Mouse (Mus musculus) ES-Bruce4 (cell line): ENCODE measurements around the gene Herpud2. TPM values are rescaled to one million over a fixed set of nuclear protein-coding genes. Genes with fewer than 3 reads are reported as not detected.

Experiments used
- H3K27ac ChIP-seq: 2 replicates; pipeline ENCODE4 v1.5.1; 2012; ENCODE audit warnings: low read length, inconsistent platforms; ENCODE audit not compliant: insufficient read depth
- H3K27me3 ChIP-seq: 2 replicates; pipeline ENCODE4 v1.6.1; 2012; ENCODE audit warnings: mild to moderate bottlenecking, low read length, inconsistent platforms; ENCODE audit not compliant: control insufficient read depth, poor library complexity, insufficient read depth, severe bottlenecking
- H3K36me3 ChIP-seq: 2 replicates; pipeline ENCODE4 v1.6.1; 2012; ENCODE audit warnings: inconsistent platforms, mild to moderate bottlenecking, low read length, moderate library complexity; ENCODE audit not compliant: control insufficient read depth, poor library complexity, insufficient read depth, severe bottlenecking
- H3K4me1 ChIP-seq: one replicate; pipeline ENCODE4 v1.8.1; 2011; ENCODE audit warnings: low read length; ENCODE audit not compliant: control insufficient read depth, insufficient read depth
- H3K4me3 ChIP-seq: 2 replicates; pipeline ENCODE4 v1.5.1; 2011; ENCODE audit warnings: low read depth, mild to moderate bottlenecking, low read length
- H3K9ac ChIP-seq: 2 replicates; pipeline ENCODE4 v1.6.1; 2012; ENCODE audit warnings: low read depth, mild to moderate bottlenecking, inconsistent platforms; ENCODE audit not compliant: poor library complexity, severe bottlenecking
- H3K9me3 ChIP-seq: replicated peaks from 2 replicates; pipeline ENCODE4 v1.6.1; 2012; ENCODE audit warnings: mild to moderate bottlenecking, low read length, inconsistent platforms; ENCODE audit not compliant: control insufficient read depth, poor library complexity, insufficient read depth, severe bottlenecking
- CTCF ChIP-seq: IDR thresholded peaks from one replicate; pipeline ENCODE4 v1.8.1; 2011; ENCODE audit warnings: low read depth, low read length
- EP300 ChIP-seq: IDR thresholded peaks from 2 replicates; pipeline ENCODE4 v1.6.1; 2011; ENCODE audit warnings: low read depth, low read length; ENCODE audit not compliant: insufficient read depth
- POLR2A ChIP-seq: IDR thresholded peaks from one replicate; pipeline ENCODE4 v1.8.1; 2011; ENCODE audit warnings: low read length; ENCODE audit not compliant: insufficient read depth
- polyA plus RNA-seq: library from polyadenylated mRNA; stranded (reverse); fragments of >200 nt; gene quantifications from 2 replicates; pipeline ENCODE4 v1.2.4, GENCODE M21; 2011; ENCODE audit warnings: low read depth; ENCODE audit not compliant: missing spikeins, insufficient read depth, insufficient read length

Gene Herpud2
- polyA plus RNA-seq: 40.7 and 42.0 TPM in 2 replicates

DNA sequence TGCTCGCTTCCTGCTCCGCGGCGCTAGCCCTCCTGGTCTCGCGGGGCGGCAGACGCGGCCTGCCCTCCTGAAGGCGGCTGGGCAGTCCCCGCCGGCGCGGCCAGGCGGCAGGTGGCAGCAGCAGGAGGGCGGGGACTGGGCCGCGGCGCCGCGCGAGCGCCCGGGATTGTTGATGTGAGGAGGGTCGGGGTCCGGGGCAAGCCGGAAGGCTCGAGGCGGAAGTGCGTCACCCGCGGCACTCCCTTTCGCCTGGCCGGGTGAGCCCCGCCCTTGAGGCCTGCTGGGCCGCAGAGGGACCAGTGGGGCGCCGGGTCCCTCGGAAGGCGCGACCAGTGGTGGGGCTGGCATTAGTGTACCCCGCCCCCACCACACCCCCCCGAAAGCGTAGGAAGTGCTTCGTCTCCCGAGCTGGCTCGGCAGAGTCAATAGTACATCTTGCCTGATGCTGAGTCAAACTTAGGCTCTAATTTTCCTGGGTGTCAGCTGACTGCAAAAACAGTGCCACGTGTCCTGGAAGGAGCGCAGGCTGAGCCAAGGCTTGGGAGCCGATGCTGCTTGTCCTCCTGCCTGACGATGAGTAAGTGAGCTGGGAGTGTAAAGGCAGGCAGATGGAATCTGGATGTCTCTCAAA is at the start of gene Herpud2:
Gene Herpud2, minus strand, starts transcription at position 210 of the 631 bp plus-strand sequence.
- Histone ChIP-seq H3K36me3 (no peaks in the 10 kb centered on the region), H3K9ac (peak within 1 kb of the TSS; percentile 87), H3K27me3 (no peaks in the 10 kb centered on the region), H3K9me3 (no peaks in the 10 kb centered on the region), H3K27ac (peak within 1 kb of the TSS; percentile 79), H3K4me1 (peaks cover 2% of the 10 kb centered on the region), H3K4me3 (peak within 1 kb of the TSS; percentile 84)
- TF ChIP-seq CTCF (no peak), POLR2A (no peak), EP300 (no peak)

DNA sequence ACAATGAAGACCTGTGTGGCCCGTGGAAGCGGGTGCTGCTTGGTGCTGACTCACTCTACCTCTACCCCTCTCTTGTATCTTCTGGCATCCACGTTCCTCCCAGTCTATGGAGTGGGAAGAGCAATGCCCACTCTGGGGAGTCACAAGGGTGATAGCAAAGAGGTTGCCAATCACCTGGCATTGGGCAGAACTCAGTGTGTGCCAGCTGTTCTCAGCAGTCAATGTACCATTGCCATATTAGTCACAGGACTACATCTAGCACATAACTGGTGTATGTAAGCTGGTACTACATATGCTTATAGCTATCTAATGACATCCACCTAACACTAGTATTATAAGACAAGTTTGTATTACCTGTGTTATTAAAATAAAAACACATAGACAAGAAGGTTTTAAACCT is 49.4 kb upstream of the Herpud2 start:
- Histone ChIP-seq H3K36me3 (no peaks in the 10 kb centered on the region), H3K4me1 (no peaks in the 10 kb centered on the region), H3K27ac (no peak overlapping the region), H3K27me3 (no peaks in the 10 kb centered on the region), H3K4me3 (no peak overlapping the region), H3K9me3 (no peaks in the 10 kb centered on the region), H3K9ac (no peak overlapping the region)
- TF ChIP-seq POLR2A: no peak
- TF ChIP-seq EP300: no peak
- no peak for TF ChIP-seq CTCF

DNA sequence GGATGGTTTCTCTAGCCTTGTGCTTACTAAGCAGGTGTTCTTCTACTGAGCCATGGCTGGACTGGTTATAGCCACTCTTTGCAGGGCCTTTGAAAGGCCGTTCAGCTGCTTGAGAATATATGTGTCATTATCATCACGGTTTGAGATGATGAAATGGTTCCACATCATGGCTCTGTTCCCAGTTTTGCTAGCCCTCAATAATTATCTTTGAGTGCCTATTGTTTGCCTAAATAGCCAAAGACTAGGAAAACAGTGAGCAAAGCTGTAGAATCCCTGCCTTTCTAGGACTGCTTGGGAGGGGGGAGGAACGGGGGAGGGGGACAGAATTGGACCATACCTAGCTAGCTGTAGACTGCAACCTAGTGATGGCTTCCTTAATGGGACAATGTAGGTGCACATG is 48.5 kb upstream of the Herpud2 start:
- Histone ChIP-seq H3K9me3 (no peaks in the 10 kb centered on the region), H3K9ac (no peak overlapping the region), H3K4me3 (no peak overlapping the region), H3K36me3 (no peaks in the 10 kb centered on the region), H3K4me1 (no peaks in the 10 kb centered on the region), H3K27ac (no peak overlapping the region), H3K27me3 (no peaks in the 10 kb centered on the region)
- TF ChIP-seq EP300: no peak
- no peak for TF ChIP-seq POLR2A
- TF ChIP-seq CTCF: no peak

DNA sequence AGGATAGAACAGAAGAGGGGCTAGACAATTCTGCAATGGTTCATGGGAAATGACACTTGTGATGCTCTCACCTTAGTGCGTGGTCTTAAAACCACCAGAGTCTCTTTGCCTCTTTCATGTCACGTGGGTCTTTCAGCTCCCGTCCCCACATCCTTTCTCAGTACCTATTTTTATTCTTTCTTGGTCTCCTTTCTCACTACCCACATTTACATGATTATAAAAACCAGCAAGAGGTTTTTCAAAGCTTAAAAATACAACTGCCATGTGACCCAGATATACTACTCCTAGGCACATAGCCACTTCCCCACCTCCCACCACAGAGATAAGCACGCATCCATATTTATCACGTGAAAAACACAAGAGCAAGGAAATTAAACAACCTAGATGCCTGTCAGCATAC is 45.1 kb upstream of the Herpud2 start:
- no peaks in the 10 kb centered on the region for H3K36me3 ChIP-seq
- no peak overlapping the region for H3K27ac ChIP-seq
- H3K9ac ChIP-seq: no peak overlapping the region
- no peaks in the 10 kb centered on the region for H3K27me3 ChIP-seq
- H3K4me3 ChIP-seq: no peak overlapping the region
- TF ChIP-seq CTCF: no peak
- TF ChIP-seq POLR2A: no peak
- H3K4me1 ChIP-seq: no peaks in the 10 kb centered on the region
- no peaks in the 10 kb centered on the region for H3K9me3 ChIP-seq

DNA sequence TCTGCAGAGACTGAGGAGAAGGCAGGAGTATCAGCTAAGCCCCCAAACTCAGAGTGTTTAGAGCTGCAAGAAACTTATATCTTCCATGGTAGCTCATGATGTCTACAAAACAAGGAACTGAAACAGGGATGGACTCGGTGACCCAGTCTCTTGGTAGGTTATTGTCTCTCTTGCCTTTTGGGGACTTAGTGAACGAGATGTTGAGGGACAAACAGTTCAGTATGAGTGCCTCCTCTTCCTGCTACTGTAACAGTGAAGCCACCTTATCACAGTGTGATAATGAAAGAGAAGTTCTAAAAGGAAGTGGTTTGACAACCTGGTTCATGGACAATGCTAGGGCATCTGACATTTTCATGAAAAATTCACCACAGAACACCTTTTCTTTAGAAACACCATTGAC is 40.0 kb upstream of the Herpud2 start:
- Histone ChIP-seq H3K9ac (no peak overlapping the region), H3K27ac (no peak overlapping the region), H3K9me3 (no peaks in the 10 kb centered on the region), H3K27me3 (no peaks in the 10 kb centered on the region), H3K4me3 (no peak overlapping the region), H3K36me3 (no peaks in the 10 kb centered on the region), H3K4me1 (no peaks in the 10 kb centered on the region)
- TF ChIP-seq POLR2A (no peak), EP300 (no peak), CTCF (no peak)

DNA sequence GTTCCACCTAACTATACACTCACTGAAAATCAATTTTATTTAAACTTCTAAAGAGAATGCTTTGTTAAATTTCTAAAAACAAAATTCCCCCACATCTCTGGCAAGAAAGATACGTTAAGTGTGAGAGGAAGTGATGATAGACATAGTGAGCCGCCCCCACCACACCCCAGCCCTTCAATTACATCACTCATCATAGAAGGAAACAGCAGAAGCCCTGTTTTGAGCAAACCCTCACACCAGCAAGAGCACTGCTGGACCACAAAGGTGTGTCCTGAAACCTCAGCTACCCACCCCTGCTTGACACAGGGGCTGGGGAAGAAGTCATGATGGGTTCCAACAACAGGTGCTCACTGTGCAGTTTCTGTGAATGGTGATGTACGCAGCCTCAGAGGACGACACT is 34.9 kb upstream of the Herpud2 start:
- H3K9me3 ChIP-seq: no peaks in the 10 kb centered on the region
- no peaks in the 10 kb centered on the region for H3K27me3 ChIP-seq
- no peaks in the 10 kb centered on the region for H3K36me3 ChIP-seq
- no peak overlapping the region for H3K9ac ChIP-seq
- no peak overlapping the region for H3K4me3 ChIP-seq
- no peak overlapping the region for H3K27ac ChIP-seq
- H3K4me1 ChIP-seq: no peaks in the 10 kb centered on the region
- no peak for TF ChIP-seq EP300
- TF ChIP-seq POLR2A: no peak
- TF ChIP-seq CTCF: no peak
